8 mouse cellular contexts compared by ENCODE assay signal in the genomic region with DNA sequence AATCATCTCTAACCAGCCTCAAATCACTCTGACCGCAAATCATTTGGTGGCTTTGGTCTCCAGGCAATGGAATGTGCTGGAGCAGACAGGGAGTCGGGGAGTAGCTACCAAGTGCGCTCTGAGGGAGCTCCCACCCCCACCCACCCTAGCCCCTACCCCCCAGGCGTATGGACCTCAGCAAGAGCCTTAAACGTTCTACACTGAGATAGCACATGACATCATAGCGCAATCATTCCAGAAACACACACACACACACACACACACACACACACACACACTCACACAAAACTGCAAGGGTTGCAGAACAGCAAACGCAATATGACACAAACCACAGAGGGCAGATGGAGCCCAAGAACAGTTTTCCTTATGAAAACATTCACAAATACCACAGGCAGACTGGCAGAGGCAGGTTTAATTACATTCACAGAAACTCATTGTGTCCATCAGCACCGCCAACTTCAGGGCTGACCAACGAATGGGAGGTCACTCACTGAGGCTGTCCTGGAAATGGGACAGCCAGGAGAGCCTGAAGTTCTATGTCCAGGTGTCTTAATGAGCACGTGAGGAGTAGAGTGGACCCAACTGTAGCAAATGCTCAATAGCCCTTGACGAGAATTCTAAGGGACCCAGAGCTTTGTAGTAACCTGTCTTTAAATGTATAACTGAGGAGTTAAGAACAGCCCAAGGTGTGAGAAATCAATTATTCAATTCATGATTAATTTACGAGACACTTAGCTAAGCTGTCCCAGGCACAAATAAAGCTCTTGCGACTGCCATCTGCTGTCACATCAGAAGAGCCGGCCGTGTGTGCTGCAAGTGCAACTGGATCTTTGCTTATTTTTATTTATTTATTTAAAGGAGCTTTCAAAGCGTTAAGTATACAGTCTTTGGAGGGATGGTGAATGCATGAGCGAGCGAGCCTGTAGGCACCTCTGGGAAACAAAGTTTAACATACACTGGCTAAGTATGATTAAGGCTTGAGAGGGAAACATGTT.
DNase-seq lines count a peak whose midpoint lies in the region; ATAC-seq and TF ChIP-seq lines count a peak whose summit lies in the region.

No protein-coding gene starts in this region.

- intact Hi-C loops in gastrocnemius, adult 2 months (cut with DNase I) = no loop called here

- WGBS in forebrain, postnatal 0 days = 33% methylated on average over 18 of the region's 18 CpGs
- 51% methylated on average over 18 of the region's 18 CpGs for WGBS in midbrain, embryonic 11.5 days

- no peaks in the 10 kb centered on the region for H3K9me3 ChIP-seq in forebrain, postnatal 0 days (ENCODE audit: low read length)
- H3K9me3 ChIP-seq in midbrain, embryonic 11.5 days (ENCODE audit: control insufficient read depth, low read length) = no peaks in the 10 kb centered on the region

- DNase-seq in gastrocnemius, adult 2 months = no peak
- DNase-seq in gastrocnemius, adult 8-10 months (ENCODE audit: low spot score in 2 of 2) = no peak
- peak; percentile 81 for DNase-seq in 3T3-L1 (ENCODE audit: low read depth, low spot score)
- DNase-seq in forebrain, postnatal 0 days = peak; percentile 51
- peak; percentile 91 for DNase-seq in midbrain, embryonic 11.5 days (ENCODE audit: low spot score, missing footprints)
- no peak for DNase-seq in adrenal gland, adult 8-10 months
- no peak for DNase-seq in spleen, adult 12 weeks (ENCODE audit: low spot score)
- no peak for DNase-seq in cerebellum, adult 9-10 months

- H3K4me3 ChIP-seq in gastrocnemius, adult 2 months = peak overlapping the region; percentile 43
- no peak overlapping the region for H3K4me3 ChIP-seq in forebrain, postnatal 0 days (ENCODE audit: low read depth, low read length)
- H3K4me3 ChIP-seq in midbrain, embryonic 11.5 days (ENCODE audit: low read depth, low read length) = no peak overlapping the region

- no peaks in the 10 kb centered on the region for H3K27me3 ChIP-seq in forebrain, postnatal 0 days (ENCODE audit: insufficient read depth, low read length)
- H3K27me3 ChIP-seq in midbrain, embryonic 11.5 days (ENCODE audit: control insufficient read depth, insufficient read depth, low read length) = no peaks in the 10 kb centered on the region

- no peak overlapping the region for H3K9ac ChIP-seq in forebrain, postnatal 0 days
- no peak overlapping the region for H3K9ac ChIP-seq in midbrain, embryonic 11.5 days (ENCODE audit: low read length)

- TF ChIP-seq CTCF in gastrocnemius, adult 2 months (IDR thresholded peaks at IDR 0.05) = peak; percentile 50
- TF ChIP-seq CTCF in forebrain, postnatal 0 days (IDR thresholded peaks at IDR 0.05; ENCODE audit: low read depth) = peak; percentile 35; the same call in 1 of the 2 replicates

- H3K4me2 ChIP-seq in forebrain, postnatal 0 days (ENCODE audit: low read depth) = peak overlapping the region; percentile 23; the same call in 1 of the 2 replicates
- H3K4me2 ChIP-seq in midbrain, embryonic 11.5 days = peak overlapping the region; percentile 65; the same call in 1 of the 2 replicates

- H3K27ac ChIP-seq in gastrocnemius, adult 2 months = peak overlapping the region; percentile 74
- H3K27ac ChIP-seq in forebrain, postnatal 0 days (ENCODE audit: low read depth, low read length) = no peak overlapping the region
- no peak overlapping the region for H3K27ac ChIP-seq in midbrain, embryonic 11.5 days (ENCODE audit: low read depth, low read length)

- peak; percentile 38 for ATAC-seq in forebrain, postnatal 0 days
- no peak for ATAC-seq in midbrain, embryonic 11.5 days (ENCODE audit: low FRiP score)

- no peaks in the 10 kb centered on the region for H3K36me3 ChIP-seq in forebrain, postnatal 0 days (ENCODE audit: insufficient read depth)
- H3K36me3 ChIP-seq in midbrain, embryonic 11.5 days (ENCODE audit: control insufficient read depth, insufficient read depth, low read length) = no peaks in the 10 kb centered on the region; the same call in 1 of the 2 replicates

- H3K4me1 ChIP-seq in forebrain, postnatal 0 days (ENCODE audit: insufficient read depth) = no peaks in the 10 kb centered on the region; the same call in 1 of the 2 replicates
- peaks cover 12% of the 10 kb centered on the region; the same call in 1 of the 2 replicates for H3K4me1 ChIP-seq in midbrain, embryonic 11.5 days (ENCODE audit: control insufficient read depth, insufficient read depth, low read length)

Comparison
In these comparisons a context has a peak if more than half of its experiments do, and no peak if none do; other contexts are left out.
1. DNase-seq: peak in 3T3-L1 (single experiment), forebrain, postnatal 0 days (single experiment) and midbrain, embryonic 11.5 days (single experiment); none in gastrocnemius, adult 2 months (single experiment), gastrocnemius, adult 8-10 months (0 of 2), adrenal gland, adult 8-10 months (single experiment), spleen, adult 12 weeks (single experiment) and cerebellum, adult 9-10 months (single experiment).